Mouse (Mus musculus) cortical plate, adult 2 months (tissue): ENCODE results near the gene Zmiz2.

ENCODE experiments used
- CTCF ChIP-seq: fragments of 200-500 bp; IDR thresholded peaks from 2 replicates; pipeline ENCODE4 v1.5.1; 2011; ENCODE audit warnings: mild to moderate bottlenecking, control low read depth, low read length; ENCODE audit not compliant: insufficient read depth; ENCODE audit errors: extremely low read depth
- POLR2A ChIP-seq: fragments of 200-500 bp; IDR thresholded peaks from 2 replicates; pipeline ENCODE4 v1.6.1; 2011; ENCODE audit warnings: mild to moderate bottlenecking, low read length, control low read depth; ENCODE audit not compliant: insufficient read depth; ENCODE audit errors: extremely low read depth

GRCm38 (mm10) chr11:6442566-6442965, 53.7 kb downstream of the Zmiz2 start:
- TF ChIP-seq POLR2A = no peak
- no peak for TF ChIP-seq CTCF
